Comparison of ENCODE assay signal across 11 mouse cellular contexts in the genomic region with DNA sequence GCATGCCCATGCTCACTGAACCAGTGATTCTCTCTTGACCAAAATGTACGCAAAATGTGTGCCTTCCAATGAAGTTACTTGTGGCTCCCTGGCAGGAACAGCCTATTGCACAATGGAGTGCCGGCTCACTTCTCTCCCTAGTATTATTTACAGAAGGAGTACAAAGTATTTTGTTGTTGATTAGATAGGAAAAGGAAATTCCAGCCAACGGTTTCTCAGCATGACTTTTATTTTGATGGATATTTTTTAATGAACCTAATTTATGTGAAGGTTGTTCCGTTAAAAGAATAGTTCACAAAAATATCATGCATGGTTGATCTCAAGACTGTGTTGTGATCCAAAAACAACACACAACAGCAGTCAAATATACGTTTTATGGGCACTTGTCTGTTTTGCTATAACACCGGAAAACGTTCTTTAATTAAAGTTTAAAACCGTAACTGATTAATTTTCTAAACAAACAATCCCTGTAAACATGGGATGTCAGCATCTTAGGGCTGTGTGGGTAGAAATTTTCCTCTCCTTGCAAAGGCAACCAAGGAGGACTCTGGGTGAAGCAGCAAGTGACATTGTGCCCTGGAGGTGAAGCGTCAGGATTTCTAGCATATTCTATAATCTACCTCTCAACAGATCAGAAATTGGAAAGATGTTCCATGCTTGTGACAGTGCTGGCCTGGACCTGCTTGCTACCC.
A peak's percentile ranks its signal among the peaks of the same experiment; 100 is the strongest.
DNase-seq lines count a peak whose midpoint lies in the region; ATAC-seq lines count a peak whose summit lies in the region.
"Had no signal": no experiment of that assay in that cellular context is flagged by ENCODE, and none has a peak within 500 bp of the region (broad histone marks: within the 10 kb centered on the region; RNA-seq: fewer than 3 reads in every experiment).

No protein-coding gene starts in this region.

- DNase-seq in adrenal gland, postnatal 10 days = peak; percentile 20
- DNase-seq in adrenal gland, adult 8-10 months = no peak
- DNase-seq in testis, postnatal 14 days (ENCODE audit: low spot score) = peak; percentile 11
- DNase-seq in testis, postnatal 10 days (ENCODE audit: low spot score) = no peak
- DNase-seq in lung, adult 18-20 months = peak; percentile 73 to 75
- DNase-seq in ovary, postnatal 36 days (ENCODE audit: low spot score) = peak; percentile 10
- DNase-seq in cerebellum, adult 11 months = no peak
- DNase-seq: heart, postnatal 36 days; midbrain, embryonic 14.5 days had no signal

- no peak for ATAC-seq in megakaryocyte, adult 5-6 weeks (ENCODE audit: poor library complexity, severe bottlenecking)
- ATAC-seq: intestine, embryonic 15.5 days had no signal

Comparison
In these comparisons a context has a peak if more than half of its experiments do, and no peak if none do; other contexts are left out.
1. DNase-seq: peak in adrenal gland, postnatal 10 days (single experiment), testis, postnatal 14 days (single experiment), lung, adult 18-20 months (2 of 2) and ovary, postnatal 36 days (single experiment); none in adrenal gland, adult 8-10 months (single experiment), testis, postnatal 10 days (single experiment) and cerebellum, adult 11 months (single experiment).